Mouse (Mus musculus): ENCODE data around the gene Gm27021. TPM values are rescaled to one million over a fixed set of nuclear protein-coding genes. Genes with fewer than 3 reads are reported as not detected.

Gene Gm27021
- polyA plus RNA-seq, 1 experiment from 2014 or later = 0.15 TPM

- no peaks in the 10 kb centered on the region for H3K36me3 ChIP-seq (ENCODE audit: control insufficient read depth, insufficient read depth)
- H3K27me3 ChIP-seq (ENCODE audit: control insufficient read depth, insufficient read depth, low read depth, low read length) = no peaks in the 10 kb centered on the region
- no peak overlapping the region for H3K4me2 ChIP-seq (ENCODE audit: low read depth, low read length)
- H3K4me1 ChIP-seq (ENCODE audit: control insufficient read depth, low read depth, low read length) = no peaks in the 10 kb centered on the region; the same call in 1 of the 2 replicates
- ATAC-seq (ENCODE audit: low read depth) = no peak
- H3K9me3 ChIP-seq (replicated peaks; ENCODE audit: control insufficient read depth, low read length) = no peaks in the 10 kb centered on the region
- no peak overlapping the region for H3K27ac ChIP-seq (ENCODE audit: low read length)
- no peak overlapping the region for H3K4me3 ChIP-seq (ENCODE audit: low read depth, low read length)
- no peak overlapping the region for H3K9ac ChIP-seq (ENCODE audit: low read depth, low read length)
- WGBS (ENCODE audit: insufficient replicate concordance) = 67% methylated on average over 6 of the region's 6 CpGs
Measured at GRCm38 (mm10) chr8:120610824-120611223, 57.1 kb downstream of the Gm27021 start.

GRCm38 (mm10) chr8:120607885-120608284, 60.0 kb downstream of the Gm27021 start:
- Histone ChIP-seq H3K9ac (ENCODE audit: low read depth, low read length) (no peak overlapping the region), H3K36me3 (ENCODE audit: control insufficient read depth, insufficient read depth) (no peaks in the 10 kb centered on the region), H3K27ac (ENCODE audit: low read length) (no peak overlapping the region), H3K27me3 (ENCODE audit: control insufficient read depth, insufficient read depth, low read depth, low read length) (no peaks in the 10 kb centered on the region), H3K4me1 (ENCODE audit: control insufficient read depth, low read depth, low read length) (no peaks in the 10 kb centered on the region; the same call in 1 of the 2 replicates), H3K4me3 (ENCODE audit: low read depth, low read length) (no peak overlapping the region), H3K9me3 (replicated peaks; ENCODE audit: control insufficient read depth, low read length) (no peaks in the 10 kb centered on the region), H3K4me2 (ENCODE audit: low read depth, low read length) (0 out of 2 replicates have a peak overlapping the region, but pooled peaks have one; percentile 28)
- ATAC-seq (ENCODE audit: low read depth) = no peak
- WGBS (ENCODE audit: insufficient replicate concordance) = 9% methylated on average over 7 of the region's 7 CpGs

- no peak; the same call in 1 of the 2 replicates for ATAC-seq (ENCODE audit: low read depth)
- Histone ChIP-seq H3K4me1 (ENCODE audit: control insufficient read depth, low read depth, low read length) (no peaks in the 10 kb centered on the region; the same call in 1 of the 2 replicates), H3K9me3 (replicated peaks; ENCODE audit: control insufficient read depth, low read length) (no peaks in the 10 kb centered on the region), H3K4me3 (ENCODE audit: low read depth, low read length) (no peak overlapping the region), H3K27ac (ENCODE audit: low read length) (no peak overlapping the region), H3K4me2 (ENCODE audit: low read depth, low read length) (0 out of 2 replicates have a peak overlapping the region, but pooled peaks have one; percentile 28), H3K9ac (ENCODE audit: low read depth, low read length) (no peak overlapping the region), H3K36me3 (ENCODE audit: control insufficient read depth, insufficient read depth) (no peaks in the 10 kb centered on the region), H3K27me3 (ENCODE audit: control insufficient read depth, insufficient read depth, low read depth, low read length) (no peaks in the 10 kb centered on the region)
- WGBS (ENCODE audit: insufficient replicate concordance) = 66% methylated on average over 9 of the region's 9 CpGs
Measured at GRCm38 (mm10) chr8:120607460-120607859, 60.4 kb downstream of the Gm27021 start.

GRCm38 (mm10) chr8:120602672-120603071, 65.2 kb downstream of the Gm27021 start:
- H3K27me3 ChIP-seq (ENCODE audit: control insufficient read depth, insufficient read depth, low read depth, low read length) = peaks cover 3% of the 10 kb centered on the region; the same call in 1 of the 2 replicates
- no peak overlapping the region for H3K4me2 ChIP-seq (ENCODE audit: low read depth, low read length)
- H3K9me3 ChIP-seq (replicated peaks; ENCODE audit: control insufficient read depth, low read length) = no peaks in the 10 kb centered on the region; the same call in 1 of the 2 replicates
- no peak overlapping the region for H3K4me3 ChIP-seq (ENCODE audit: low read depth, low read length)
- 67% methylated on average over 6 of the region's 6 CpGs for WGBS (ENCODE audit: insufficient replicate concordance)
- H3K27ac ChIP-seq (ENCODE audit: low read length) = no peak overlapping the region
- no peak overlapping the region for H3K9ac ChIP-seq (ENCODE audit: low read depth, low read length)
- no peaks in the 10 kb centered on the region for H3K4me1 ChIP-seq (ENCODE audit: control insufficient read depth, low read depth, low read length)
- H3K36me3 ChIP-seq (ENCODE audit: control insufficient read depth, insufficient read depth) = no peaks in the 10 kb centered on the region
- ATAC-seq (ENCODE audit: low read depth) = no peak

GRCm38 (mm10) chr8:120599504-120599903, 68.4 kb downstream of the Gm27021 start:
- peaks cover 3% of the 10 kb centered on the region; the same call in 1 of the 2 replicates for H3K27me3 ChIP-seq (ENCODE audit: control insufficient read depth, insufficient read depth, low read depth, low read length)
- H3K27ac ChIP-seq (ENCODE audit: low read length) = no peak overlapping the region
- no peak overlapping the region for H3K4me2 ChIP-seq (ENCODE audit: low read depth, low read length)
- no peaks in the 10 kb centered on the region for H3K4me1 ChIP-seq (ENCODE audit: control insufficient read depth, low read depth, low read length)
- no peak overlapping the region for H3K9ac ChIP-seq (ENCODE audit: low read depth, low read length)
- H3K36me3 ChIP-seq (ENCODE audit: control insufficient read depth, insufficient read depth) = no peaks in the 10 kb centered on the region
- no peak for ATAC-seq (ENCODE audit: low read depth)
- H3K4me3 ChIP-seq (ENCODE audit: low read depth, low read length) = no peak overlapping the region
- WGBS (ENCODE audit: insufficient replicate concordance) = 33% methylated on average over 7 of the region's 7 CpGs
- H3K9me3 ChIP-seq (replicated peaks; ENCODE audit: control insufficient read depth, low read length) = no peaks in the 10 kb centered on the region; the same call in none of the 2 replicates

GRCm38 (mm10) chr8:120598579-120598978, 69.3 kb downstream of the Gm27021 start:
- Histone ChIP-seq H3K36me3 (ENCODE audit: control insufficient read depth, insufficient read depth) (no peaks in the 10 kb centered on the region), H3K27ac (ENCODE audit: low read length) (no peak overlapping the region), H3K9ac (ENCODE audit: low read depth, low read length) (no peak overlapping the region), H3K27me3 (ENCODE audit: control insufficient read depth, insufficient read depth, low read depth, low read length) (peaks cover 3% of the 10 kb centered on the region; the same call in 1 of the 2 replicates), H3K4me1 (ENCODE audit: control insufficient read depth, low read depth, low read length) (no peaks in the 10 kb centered on the region), H3K4me2 (ENCODE audit: low read depth, low read length) (no peak overlapping the region), H3K4me3 (ENCODE audit: low read depth, low read length) (no peak overlapping the region), H3K9me3 (replicated peaks; ENCODE audit: control insufficient read depth, low read length) (no peaks in the 10 kb centered on the region; the same call in none of the 2 replicates)
- no peak for ATAC-seq (ENCODE audit: low read depth)
- WGBS (ENCODE audit: insufficient replicate concordance) = 59% methylated on average over 24 of the region's 24 CpGs

- Histone ChIP-seq H3K36me3 (ENCODE audit: control insufficient read depth, insufficient read depth) (no peaks in the 10 kb centered on the region), H3K9me3 (replicated peaks; ENCODE audit: control insufficient read depth, low read length) (no peaks in the 10 kb centered on the region; the same call in 1 of the 2 replicates), H3K9ac (ENCODE audit: low read depth, low read length) (no peak overlapping the region), H3K27ac (ENCODE audit: low read length) (no peak overlapping the region), H3K4me2 (ENCODE audit: low read depth, low read length) (no peak overlapping the region), H3K4me1 (ENCODE audit: control insufficient read depth, low read depth, low read length) (no peaks in the 10 kb centered on the region), H3K4me3 (ENCODE audit: low read depth, low read length) (no peak overlapping the region), H3K27me3 (ENCODE audit: control insufficient read depth, insufficient read depth, low read depth, low read length) (peaks cover 3% of the 10 kb centered on the region; the same call in 1 of the 2 replicates)
- WGBS (ENCODE audit: insufficient replicate concordance) = 9% methylated on average over 5 of the region's 5 CpGs
- no peak for ATAC-seq (ENCODE audit: low read depth)
Measured at GRCm38 (mm10) chr8:120595963-120596362, 71.9 kb downstream of the Gm27021 start.

GRCm38 (mm10) chr8:120594571-120594970, 73.3 kb downstream of the Gm27021 start:
- no peak overlapping the region for H3K4me2 ChIP-seq (ENCODE audit: low read depth, low read length)
- no peak overlapping the region for H3K9ac ChIP-seq (ENCODE audit: low read depth, low read length)
- WGBS (ENCODE audit: insufficient replicate concordance) = 75% methylated on average over 5 of the region's 5 CpGs

GRCm38 (mm10) chr8:120591587-120592292, 76.1 kb downstream of the Gm27021 start:
- Histone ChIP-seq H3K27me3 (ENCODE audit: control insufficient read depth, insufficient read depth, low read depth, low read length) (no peaks in the 10 kb centered on the region), H3K36me3 (ENCODE audit: control insufficient read depth, insufficient read depth) (no peaks in the 10 kb centered on the region), H3K4me3 (ENCODE audit: low read depth, low read length) (no peak overlapping the region), H3K9me3 (replicated peaks; ENCODE audit: control insufficient read depth, low read length) (no peaks in the 10 kb centered on the region; the same call in 1 of the 2 replicates), H3K4me2 (ENCODE audit: low read depth, low read length) (no peak overlapping the region), H3K27ac (ENCODE audit: low read length) (no peak overlapping the region), H3K9ac (ENCODE audit: low read depth, low read length) (no peak overlapping the region), H3K4me1 (ENCODE audit: control insufficient read depth, low read depth, low read length) (peaks cover 21% of the 10 kb centered on the region)
- 51% methylated on average over 10 of the region's 10 CpGs for WGBS (ENCODE audit: insufficient replicate concordance)
- ATAC-seq (ENCODE audit: low read depth) = no peak

More at GRCm38 (mm10) chr8:120594571-120594970, 73.3 kb downstream of the Gm27021 start:
- no peak overlapping the region for H3K4me3 ChIP-seq (ENCODE audit: low read depth, low read length)
- peaks cover 3% of the 10 kb centered on the region; the same call in 1 of the 2 replicates for H3K27me3 ChIP-seq (ENCODE audit: control insufficient read depth, insufficient read depth, low read depth, low read length)
- H3K27ac ChIP-seq (ENCODE audit: low read length) = no peak overlapping the region
- ATAC-seq (ENCODE audit: low read depth) = no peak
- peaks cover 6% of the 10 kb centered on the region for H3K4me1 ChIP-seq (ENCODE audit: control insufficient read depth, low read depth, low read length)
- H3K36me3 ChIP-seq (ENCODE audit: control insufficient read depth, insufficient read depth) = no peaks in the 10 kb centered on the region
- H3K9me3 ChIP-seq (replicated peaks; ENCODE audit: control insufficient read depth, low read length) = no peaks in the 10 kb centered on the region; the same call in 1 of the 2 replicates
